Mouse (Mus musculus) lung, embryonic 16.5 days (tissue): ENCODE measurements around the gene Zfp62. TPM values are rescaled to one million over a fixed set of nuclear protein-coding genes. Genes with fewer than 3 reads are reported as not detected.

Source experiments
- ATAC-seq: fragments of 200-750 bp; cut with Nextera tagmentation; 2 replicates; pipeline ENCODE4 v1.8.0; 2017; ENCODE audit warnings: low read depth, mild to moderate bottlenecking, moderate library complexity
- H3K27ac ChIP-seq: fragments of 300-500 bp; sonication (generic); 2 replicates; pipeline ENCODE4 v1.5.1; 2014; ENCODE audit warnings: mild to moderate bottlenecking, control low read depth, low read length
- H3K27me3 ChIP-seq: fragments of 300-500 bp; sonication (generic); 2 replicates; pipeline ENCODE4 v1.6.1; 2014; ENCODE audit warnings: low read depth, low read length, mixed read lengths; ENCODE audit not compliant: control insufficient read depth, insufficient read depth
- H3K36me3 ChIP-seq: fragments of 300-500 bp; sonication (generic); 2 replicates; pipeline ENCODE4 v1.6.1; 2014; ENCODE audit warnings: low read length; ENCODE audit not compliant: control insufficient read depth, insufficient read depth
- H3K4me1 ChIP-seq: fragments of 300-500 bp; sonication (generic); replicated peaks from 2 replicates; pipeline ENCODE4 v1.6.1; 2014; ENCODE audit warnings: low read length, mixed read lengths; ENCODE audit not compliant: control insufficient read depth, insufficient read depth
- H3K4me2 ChIP-seq: fragments of 300-500 bp; sonication (generic); 2 replicates; pipeline ENCODE4 v1.6.1; 2014; ENCODE audit warnings: low read depth, low read length, control low read depth
- H3K4me3 ChIP-seq: fragments of 300-500 bp; sonication (generic); 2 replicates; pipeline ENCODE4 v1.5.1; 2014; ENCODE audit warnings: mild to moderate bottlenecking, low read length, control low read depth
- H3K9ac ChIP-seq: fragments of 300-500 bp; sonication (generic); 2 replicates; pipeline ENCODE4 v1.6.1; 2014; ENCODE audit warnings: low read length, control low read depth
- H3K9me3 ChIP-seq: fragments of 300-500 bp; sonication (generic); 2 replicates; pipeline ENCODE4 v1.6.1; 2016; ENCODE audit warnings: low read length; ENCODE audit not compliant: control insufficient read depth
- WGBS: fragments of 180-500 bp; shearing (Covaris S2); extraction: QIAGEN DNeasy Blood & Tissue Kit; methylation state at CpG from one replicate; pipeline ENCODE4 v1.1.7; 2014; 5-methylcytosine and 5-hydroxymethylcytosine counted together
- polyA plus RNA-seq: library from polyadenylated mRNA; unstranded; fragments of >200 nt; fragmentation: Nextera tagmentation; extraction: Ambion mirVana; gene quantifications from 2 replicates; pipeline ENCODE4 v1.2.1, GENCODE M21; 2015

Zfp62 gene
- polyA plus RNA-seq, 1 experiment from 2014 or later, result 38.2 TPM

GRCm38 (mm10) chr11:49245176-49245575, 42.1 kb downstream of the Zfp62 start:
- H3K4me1 ChIP-seq, result peaks cover 55% of the 10 kb centered on the region
- no peaks in the 10 kb centered on the region for H3K9me3 ChIP-seq
- 16% methylated on average over 7 of the region's 7 CpGs for WGBS
- peak overlapping the region; percentile 66 for H3K4me2 ChIP-seq
- peak overlapping the region; percentile 98 for H3K27ac ChIP-seq
- ATAC-seq, result no peak
- H3K36me3 ChIP-seq, result no peaks in the 10 kb centered on the region
- H3K4me3 ChIP-seq, result peak overlapping the region; percentile 60
- no peaks in the 10 kb centered on the region for H3K27me3 ChIP-seq
- peak overlapping the region; percentile 24 for H3K9ac ChIP-seq

GRCm38 (mm10) chr11:49245634-49246415, 42.7 kb downstream of the Zfp62 start:
- no peak for ATAC-seq
- WGBS, result 23% methylated on average over 12 of the region's 12 CpGs
- H3K4me2 ChIP-seq, result peak overlapping the region; percentile 66
- H3K27me3 ChIP-seq, result no peaks in the 10 kb centered on the region
- peak overlapping the region; percentile 60 for H3K4me3 ChIP-seq
- no peaks in the 10 kb centered on the region for H3K9me3 ChIP-seq
- peak overlapping the region; percentile 37 for H3K27ac ChIP-seq
- H3K4me1 ChIP-seq, result peaks cover 56% of the 10 kb centered on the region
- no peaks in the 10 kb centered on the region for H3K36me3 ChIP-seq
- peak overlapping the region; percentile 40 for H3K9ac ChIP-seq

- H3K27ac ChIP-seq, result no peak overlapping the region
- no peak overlapping the region for H3K4me2 ChIP-seq
- H3K27me3 ChIP-seq, result no peaks in the 10 kb centered on the region
- H3K36me3 ChIP-seq, result no peaks in the 10 kb centered on the region
- no peaks in the 10 kb centered on the region for H3K9me3 ChIP-seq
- 84% methylated on average over 4 of the region's 4 CpGs for WGBS
- H3K4me3 ChIP-seq, result no peak overlapping the region
- ATAC-seq, result no peak
- H3K4me1 ChIP-seq, result peaks cover 60% of the 10 kb centered on the region
- H3K9ac ChIP-seq, result no peak overlapping the region
Observed at GRCm38 (mm10) chr11:49246523-49246922, 43.4 kb downstream of the Zfp62 start.

- H3K9ac ChIP-seq, result 0 out of 2 replicates have a peak overlapping the region, but pooled peaks have one; percentile 22
- peak overlapping the region; percentile 3; the same call in 1 of the 2 replicates for H3K4me2 ChIP-seq
- H3K36me3 ChIP-seq, result no peaks in the 10 kb centered on the region
- peaks cover 65% of the 10 kb centered on the region for H3K4me1 ChIP-seq
- H3K9me3 ChIP-seq, result no peaks in the 10 kb centered on the region
- H3K27me3 ChIP-seq, result no peaks in the 10 kb centered on the region
- ATAC-seq, result no peak
- H3K27ac ChIP-seq, result peak overlapping the region; percentile 93
- WGBS, result 35% methylated on average over 2 of the region's 2 CpGs
- H3K4me3 ChIP-seq, result no peak overlapping the region
Observed at GRCm38 (mm10) chr11:49247255-49247654, 44.2 kb downstream of the Zfp62 start.

- Histone ChIP-seq H3K4me1 (peaks cover 61% of the 10 kb centered on the region), H3K9ac (peak overlapping the region; percentile 89; the same call in 1 of the 2 replicates), H3K27me3 (no peaks in the 10 kb centered on the region), H3K9me3 (no peaks in the 10 kb centered on the region), H3K36me3 (peaks cover 4% of the 10 kb centered on the region), H3K4me2 (peak overlapping the region; percentile 71), H3K27ac (peak overlapping the region; percentile 93), H3K4me3 (peak overlapping the region; percentile 7; the same call in 1 of the 2 replicates)
- ATAC-seq, result no peak
- 35% methylated on average over 6 of the region's 6 CpGs for WGBS
Observed at GRCm38 (mm10) chr11:49248226-49248973, 45.3 kb downstream of the Zfp62 start.

DNA sequence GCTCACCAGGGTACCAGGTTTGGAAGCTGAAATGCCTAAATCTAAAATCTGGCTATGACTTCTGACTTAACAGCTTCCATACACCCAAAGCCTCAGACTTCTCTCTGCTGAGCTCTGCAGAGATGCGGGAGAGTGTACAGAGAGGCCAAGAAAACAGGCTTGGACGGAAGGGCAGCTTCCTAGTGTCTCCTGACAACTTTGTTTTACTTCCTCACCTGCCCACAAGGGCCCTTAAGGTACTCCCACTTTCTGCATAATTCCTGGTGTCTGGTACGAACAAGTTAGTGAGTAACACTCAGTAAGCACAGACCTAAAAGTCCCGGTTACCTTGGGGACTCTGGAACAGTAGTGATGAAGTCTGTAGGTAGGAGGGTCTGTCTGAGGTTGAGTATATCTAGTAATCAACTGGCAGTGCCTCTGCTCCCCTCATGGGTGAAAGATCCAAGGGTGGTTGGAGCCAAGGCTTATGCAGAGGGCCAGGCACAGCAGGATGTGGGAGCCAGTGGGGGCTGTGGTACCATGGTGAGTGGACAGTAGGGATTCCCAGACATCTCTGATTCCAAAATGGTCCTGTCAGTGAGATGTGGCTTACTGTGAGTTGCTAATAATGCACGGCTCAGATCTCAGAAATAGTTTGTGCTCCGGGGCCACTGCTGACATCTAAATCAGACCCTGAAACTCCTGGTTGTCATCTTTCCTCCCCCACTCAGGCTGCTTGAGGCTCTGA, 46.0 kb downstream of the Zfp62 start:
- no peaks in the 10 kb centered on the region for H3K27me3 ChIP-seq
- no peaks in the 10 kb centered on the region for H3K9me3 ChIP-seq
- H3K27ac ChIP-seq, result peak overlapping the region; percentile 93
- H3K4me3 ChIP-seq, result peak overlapping the region; percentile 7; the same call in 1 of the 2 replicates
- no peak for ATAC-seq
- H3K36me3 ChIP-seq, result peaks cover 6% of the 10 kb centered on the region
- WGBS, result 59% methylated on average over 6 of the region's 6 CpGs
- H3K9ac ChIP-seq, result peak overlapping the region; percentile 89
- peaks cover 61% of the 10 kb centered on the region for H3K4me1 ChIP-seq
- peak overlapping the region; percentile 71 for H3K4me2 ChIP-seq

DNA sequence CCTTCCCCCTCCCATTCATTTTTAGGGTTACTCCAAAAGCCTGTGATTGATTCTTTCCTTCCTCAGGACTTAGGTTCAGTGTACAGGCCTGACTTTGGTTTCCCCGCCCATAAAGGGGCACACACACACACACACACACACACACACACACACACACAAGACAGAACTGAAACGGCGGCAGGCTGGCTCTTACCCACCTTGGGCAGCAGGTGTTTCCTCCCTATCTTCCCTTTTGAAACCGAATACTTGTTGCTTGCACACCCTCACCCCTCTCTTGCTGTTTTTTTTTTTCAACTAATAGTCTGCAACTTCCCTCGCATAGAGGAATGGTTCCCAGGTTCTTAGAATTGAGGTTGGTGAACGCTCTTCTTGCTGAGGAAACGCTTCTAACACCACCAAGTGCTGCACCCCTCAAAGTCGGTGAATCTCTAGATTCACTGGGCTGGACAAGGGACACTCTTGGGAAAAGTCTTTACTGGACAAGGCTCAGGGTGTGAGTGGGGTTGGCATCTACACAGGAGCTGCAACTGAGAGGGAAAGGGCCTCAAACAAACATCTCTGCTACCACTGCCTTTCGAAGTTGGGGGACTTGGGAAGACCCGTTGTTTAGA, 46.8 kb downstream of the Zfp62 start:
- H3K36me3 ChIP-seq, result peaks cover 11% of the 10 kb centered on the region
- no peaks in the 10 kb centered on the region for H3K27me3 ChIP-seq
- peak overlapping the region; percentile 73 for H3K4me3 ChIP-seq
- H3K4me1 ChIP-seq, result peaks cover 60% of the 10 kb centered on the region
- ATAC-seq, result no peak; the same call in 1 of the 2 replicates
- peak overlapping the region; percentile 93 for H3K27ac ChIP-seq
- 13% methylated on average over 10 of the region's 10 CpGs for WGBS
- H3K9me3 ChIP-seq, result no peaks in the 10 kb centered on the region
- peak overlapping the region; percentile 71 for H3K4me2 ChIP-seq
- H3K9ac ChIP-seq, result peak overlapping the region; percentile 89

DNA sequence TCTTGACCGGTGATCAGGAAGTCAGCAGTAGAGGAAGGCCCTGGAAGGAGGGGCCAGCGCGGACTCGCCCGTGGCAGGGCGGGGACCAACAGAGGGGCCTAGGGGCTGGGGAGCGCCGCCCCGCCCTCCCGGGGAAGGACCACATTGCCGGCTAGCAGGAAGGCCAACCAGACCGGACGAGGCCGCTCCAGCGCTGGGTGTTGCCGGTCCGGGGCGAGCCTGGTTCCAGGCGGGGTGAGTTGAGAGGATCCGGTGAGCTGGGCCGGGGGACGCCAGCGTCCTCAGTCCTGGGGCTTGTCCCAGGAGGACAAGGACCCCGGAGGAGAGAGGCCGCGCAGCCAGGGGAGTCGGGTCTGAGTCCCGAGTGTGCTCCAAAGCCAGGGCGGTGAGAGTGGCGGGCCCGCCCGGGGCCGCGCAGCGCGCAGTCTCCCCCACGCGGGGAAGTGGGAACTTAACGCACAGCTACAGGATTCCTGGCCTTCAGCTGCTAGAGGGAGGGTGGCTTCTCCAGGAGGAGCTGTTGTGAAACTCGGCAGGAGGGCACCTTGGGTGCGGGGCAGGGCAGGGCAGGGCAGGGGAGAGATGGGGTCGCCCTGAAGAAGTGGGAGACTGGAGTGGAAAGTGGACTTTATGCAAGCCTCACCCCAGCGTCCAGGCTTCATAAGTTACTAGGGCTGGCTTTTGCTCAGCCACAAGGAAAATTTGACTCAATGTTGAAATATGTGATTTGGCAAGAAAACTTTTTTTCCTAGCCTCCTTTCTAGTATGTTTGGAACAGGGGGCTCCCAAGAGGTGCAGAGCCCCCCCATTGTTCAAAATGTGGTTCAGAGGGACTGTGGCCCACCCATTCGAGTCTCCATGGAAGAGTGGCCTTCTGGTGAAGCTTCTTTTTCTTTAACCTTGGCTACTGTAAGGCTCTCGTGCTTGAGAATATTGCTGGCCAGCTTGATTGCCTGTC, 47.6 kb downstream of the Zfp62 start:
- Histone ChIP-seq H3K4me2 (peak overlapping the region; percentile 71), H3K4me3 (peak overlapping the region; percentile 73), H3K36me3 (peaks cover 15% of the 10 kb centered on the region), H3K4me1 (peaks cover 52% of the 10 kb centered on the region), H3K9ac (peak overlapping the region; percentile 89), H3K27ac (peak overlapping the region; percentile 93), H3K27me3 (no peaks in the 10 kb centered on the region), H3K9me3 (no peaks in the 10 kb centered on the region)
- peak; percentile 97 for ATAC-seq
- WGBS, result 2% methylated on average over 45 of the region's 45 CpGs
